Mouse (Mus musculus) urinary bladder, postnatal 36 days (tissue): Measurements from ENCODE around the gene Ak2.

Source experiments
- DNase-seq, 2 experiments: peaks; one replicate each; pipeline ENCODE4 v3.0.0; 2022; ENCODE audit warnings: low spot score in 2 of 2, mixed read lengths in 1 of 2

Gene Ak2

GRCm38 (mm10) chr4:128991500-128992008 is at the start of gene Ak2:
Ak2 (plus strand) TSS chr4:128991958.
- no peak for DNase-seq

GRCm38 (mm10) chr4:128942346-128942745 is 49.4 kb upstream of the Ak2 start:
- no peak for DNase-seq

DNA sequence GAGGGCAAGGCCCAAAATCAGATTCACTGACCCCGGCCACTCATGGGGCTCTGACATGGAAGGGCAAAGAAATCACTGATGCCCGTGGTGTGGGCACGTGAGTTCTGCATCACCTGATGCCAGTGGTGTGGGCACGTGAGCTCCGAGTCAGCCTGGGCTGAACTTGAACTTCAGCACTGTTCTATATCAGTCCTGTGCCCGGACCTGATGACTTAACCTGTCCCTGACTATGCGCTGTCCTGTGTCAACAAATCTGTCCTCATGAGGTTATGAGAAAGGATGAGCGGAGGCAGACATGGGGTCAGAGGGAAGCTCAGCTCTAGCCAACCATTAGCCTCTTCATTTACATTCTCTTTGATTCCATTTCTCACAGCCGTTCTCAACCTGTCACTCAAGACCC is 45.0 kb upstream of the Ak2 start:
- no peak for DNase-seq

GRCm38 (mm10) chr4:128947326-128947933 is 44.3 kb upstream of the Ak2 start:
- no peak for DNase-seq

- DNase-seq: peak in 1 of 2 experiments; percentile 31
Measured at GRCm38 (mm10) chr4:128948137-128948674, 43.6 kb upstream of the Ak2 start.

- no peak for DNase-seq
Measured at GRCm38 (mm10) chr4:128949470-128950005, 42.2 kb upstream of the Ak2 start.

- peak in 1 of 2 experiments; percentile 44 for DNase-seq
Measured at GRCm38 (mm10) chr4:128950461-128950860, 41.3 kb upstream of the Ak2 start.

DNA sequence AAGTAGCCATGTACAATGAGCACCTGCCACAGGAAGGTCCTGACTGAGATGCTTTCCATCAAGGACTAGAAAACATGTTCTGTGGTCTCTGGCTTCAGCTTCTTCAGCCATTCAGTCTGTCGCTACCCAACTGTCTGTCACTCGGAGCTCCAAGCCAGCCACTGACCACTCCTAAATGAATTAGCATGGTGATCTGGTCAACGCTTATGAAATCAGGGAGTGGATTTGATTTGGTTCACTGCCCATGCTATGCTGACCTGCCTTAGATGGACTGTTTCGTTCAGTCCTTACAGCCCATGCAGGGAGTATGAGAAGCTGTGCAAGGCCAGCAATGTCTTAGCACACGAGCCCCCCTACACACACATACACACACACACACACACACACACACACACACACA is 37.9 kb upstream of the Ak2 start:
- no peak for DNase-seq

DNA sequence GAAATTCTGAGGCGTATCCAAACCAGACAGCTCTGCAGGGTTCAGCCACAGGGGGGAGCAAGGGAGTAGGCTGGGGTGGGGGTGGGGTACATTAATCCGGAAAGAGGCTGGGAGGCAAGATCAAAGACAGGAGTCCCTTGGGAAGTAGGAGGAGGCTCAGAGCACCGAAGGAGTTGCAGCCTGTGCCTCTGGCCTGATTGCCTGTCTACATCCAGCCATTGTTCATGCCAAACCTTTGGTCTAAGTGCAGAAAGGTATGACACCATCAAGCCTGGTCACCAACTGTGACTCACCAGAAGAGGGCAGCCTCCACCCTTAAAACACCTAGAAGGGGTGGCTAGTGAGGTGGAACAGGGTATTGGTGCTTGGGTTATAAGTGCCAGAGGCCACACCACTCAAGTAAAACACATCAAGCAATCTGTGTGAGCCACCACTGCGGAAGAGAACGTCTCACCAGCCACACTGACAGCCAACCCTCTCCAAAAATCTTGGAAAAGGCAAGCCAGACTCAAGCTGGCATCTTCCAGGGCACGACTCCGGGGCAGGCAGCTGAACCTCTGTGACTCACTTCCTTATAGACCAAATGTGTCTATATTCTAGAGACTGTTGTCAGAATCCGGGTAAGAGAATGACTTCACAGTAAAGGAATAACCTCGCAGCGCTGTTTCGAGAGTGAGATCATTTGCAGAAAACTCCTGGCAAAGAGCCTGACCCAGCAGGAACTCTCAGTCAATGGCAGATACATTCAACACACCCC is 34.4 kb upstream of the Ak2 start:
- DNase-seq: peak in 1 of 2 experiments; percentile 43

- no peak for DNase-seq
Measured at GRCm38 (mm10) chr4:128958156-128958555, 33.6 kb upstream of the Ak2 start.

- DNase-seq: no peak
Measured at GRCm38 (mm10) chr4:128958849-128959248, 32.9 kb upstream of the Ak2 start.

GRCm38 (mm10) chr4:128959676-128960075 is 32.1 kb upstream of the Ak2 start:
- no peak for DNase-seq

GRCm38 (mm10) chr4:128961301-128962028 is 30.3 kb upstream of the Ak2 start:
- no peak for DNase-seq

DNA sequence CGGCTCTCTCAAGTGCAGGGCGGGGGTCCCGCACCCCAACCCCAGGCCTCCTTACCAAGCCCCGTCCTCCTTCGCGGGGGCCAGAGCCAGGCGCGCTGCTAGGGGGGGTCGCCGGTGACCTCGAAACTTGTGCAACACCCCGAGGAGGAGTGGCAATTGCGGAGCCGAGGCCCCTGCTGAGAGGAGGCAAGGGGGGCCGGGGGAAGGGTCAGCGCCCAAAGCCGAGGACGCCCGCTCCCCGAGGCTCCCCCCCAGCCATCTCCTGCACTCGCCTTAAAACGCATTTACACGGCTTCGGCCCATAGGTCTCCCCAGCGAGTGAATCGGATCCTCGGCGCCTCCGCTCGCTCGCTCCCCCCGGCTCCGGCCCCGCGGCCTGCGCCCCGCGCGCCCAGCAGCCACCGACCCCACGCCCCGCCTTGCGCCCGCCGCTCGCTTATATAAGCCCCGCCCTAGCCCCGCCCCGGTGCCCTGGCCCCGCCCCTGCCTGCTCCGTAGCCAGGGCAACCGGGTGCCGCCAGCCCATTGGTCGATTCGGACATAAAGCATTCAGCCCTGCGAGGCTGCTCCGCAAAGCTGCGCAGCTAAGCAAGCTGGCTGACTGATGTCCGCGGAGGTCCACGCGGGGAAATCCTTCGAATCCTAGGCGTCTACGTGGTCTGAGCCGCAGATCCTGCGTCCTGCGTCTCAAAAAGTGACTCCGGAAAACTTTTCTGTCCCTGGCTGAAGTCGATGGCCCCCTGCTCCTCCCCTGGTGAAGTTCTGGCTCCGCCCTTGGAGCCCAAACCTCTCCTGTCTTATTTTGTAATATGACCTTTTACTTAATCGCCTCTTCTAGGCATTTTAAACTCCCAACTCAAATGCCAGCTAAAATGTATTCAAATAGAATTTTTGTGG is 29.5 kb upstream of the Ak2 start, which contains the start of gene Azin2:
TSS of gene Azin2 (minus strand) at position 414 of the 897 bp plus-strand sequence.
- peak; percentile 89 to 92 for DNase-seq

- no peak for DNase-seq
Measured at GRCm38 (mm10) chr4:128962926-128963290, 28.9 kb upstream of the Ak2 start.

- DNase-seq: no peak
Measured at GRCm38 (mm10) chr4:128966751-128967150, 25.0 kb upstream of the Ak2 start.

- DNase-seq: no peak
Measured at GRCm38 (mm10) chr4:128969081-128969480, 22.7 kb upstream of the Ak2 start.

GRCm38 (mm10) chr4:128969607-128970416 is 21.9 kb upstream of the Ak2 start:
- no peak for DNase-seq

- DNase-seq: no peak
Measured at GRCm38 (mm10) chr4:128970417-128970807, 21.3 kb upstream of the Ak2 start.
